Mouse (Mus musculus) midbrain, embryonic 11.5 days (tissue): ENCODE data around the gene Def8. TPM values are rescaled to one million over a fixed set of nuclear protein-coding genes. Genes with fewer than 3 reads are reported as not detected.
A peak's percentile ranks its signal among the peaks of the same experiment; 100 is the strongest.

Experiments
- ATAC-seq: fragments of 200-750 bp; cut with Nextera tagmentation; 2 replicates; pipeline ENCODE4 v1.8.0; 2017; ENCODE audit warnings: moderate TSS enrichment, moderate library complexity; ENCODE audit not compliant: low FRiP score
- DNase-seq: peaks from one replicate; pipeline ENCODE4 v3.0.0; 2015; ENCODE audit warnings: low spot score; ENCODE audit errors: missing footprints
- H3K27ac ChIP-seq: fragments of 300-500 bp; sonication (generic); 2 replicates; pipeline ENCODE4 v1.5.1; 2014; ENCODE audit warnings: low read depth, low read length
- H3K27me3 ChIP-seq: fragments of 300-500 bp; sonication (generic); 2 replicates; pipeline ENCODE4 v1.6.1; 2014; ENCODE audit warnings: mild to moderate bottlenecking, low read length, moderate library complexity, mixed read lengths; ENCODE audit not compliant: control insufficient read depth, insufficient read depth
- H3K36me3 ChIP-seq: fragments of 300-500 bp; sonication (generic); 2 replicates; pipeline ENCODE4 v1.6.1; 2014; ENCODE audit warnings: mild to moderate bottlenecking, low read length, moderate library complexity, mixed read lengths; ENCODE audit not compliant: control insufficient read depth, insufficient read depth
- H3K4me1 ChIP-seq: fragments of 300-500 bp; sonication (generic); 2 replicates; pipeline ENCODE4 v1.6.1; 2014; ENCODE audit warnings: low read length; ENCODE audit not compliant: control insufficient read depth, insufficient read depth
- H3K4me2 ChIP-seq: fragments of 300-500 bp; sonication (generic); 2 replicates; pipeline ENCODE4 v1.6.1; 2014; ENCODE audit warnings: mild to moderate bottlenecking, moderate library complexity
- H3K4me3 ChIP-seq: fragments of 300-500 bp; sonication (generic); 2 replicates; pipeline ENCODE4 v1.5.1; 2014; ENCODE audit warnings: low read depth, low read length
- H3K9ac ChIP-seq: fragments of 300-500 bp; sonication (generic); 2 replicates; pipeline ENCODE4 v1.6.1; 2014; ENCODE audit warnings: low read length
- H3K9me3 ChIP-seq: fragments of 300-500 bp; sonication (generic); 2 replicates; pipeline ENCODE4 v1.6.1; 2016; ENCODE audit warnings: low read length; ENCODE audit not compliant: control insufficient read depth
- WGBS: fragments of 180-500 bp; shearing (Covaris S2); extraction: QIAGEN DNeasy Blood & Tissue Kit; methylation state at CpG from one replicate; pipeline ENCODE4 v1.1.7; 2014; 5-methylcytosine and 5-hydroxymethylcytosine counted together
- polyA plus RNA-seq: library from polyadenylated mRNA; unstranded; fragments of >200 nt; fragmentation: Nextera tagmentation; extraction: Ambion mirVana; gene quantifications from 2 replicates; pipeline ENCODE4 v1.2.1, GENCODE M21; 2014

Gene Def8
- 35.3 and 35.5 TPM in 2 replicates for polyA plus RNA-seq

GRCm38 (mm10) chr8:123423441-123423840 is at the start of gene Def8:
Gene Def8, plus strand, starts transcription at chr8:123423527.
- no peak within 1 kb of the TSS for H3K27ac ChIP-seq
- no peak within 1 kb of the TSS for H3K9ac ChIP-seq
- no peaks in the 10 kb centered on the region for H3K4me1 ChIP-seq
- H3K4me2 ChIP-seq = no peak within 1 kb of the TSS
- H3K4me3 ChIP-seq = no peak within 1 kb of the TSS
- peak; percentile 65 for DNase-seq
- 83% methylated on average over 7 of the region's 7 CpGs for WGBS
- no peaks in the 10 kb centered on the region for H3K27me3 ChIP-seq
- H3K36me3 ChIP-seq = peaks cover 15% of the 10 kb centered on the region
- ATAC-seq = no peak
- peaks cover 15% of the 10 kb centered on the region for H3K9me3 ChIP-seq

DNA sequence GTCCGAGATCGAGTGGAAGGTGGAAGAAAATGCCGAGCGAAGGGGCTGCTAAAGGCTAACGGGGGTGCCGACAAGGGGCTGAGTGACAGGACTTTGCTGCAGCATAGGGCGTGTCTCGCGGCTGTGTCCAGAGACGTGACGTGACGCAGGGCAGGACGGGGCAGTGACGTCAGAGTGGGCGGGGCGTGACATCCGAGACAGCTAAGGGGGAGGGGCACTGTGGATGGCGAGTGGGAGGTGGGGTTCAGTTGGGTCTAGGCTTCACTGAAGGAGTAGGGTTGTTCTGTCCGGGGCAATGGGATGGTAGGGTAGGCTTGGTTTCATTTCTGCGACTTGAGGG is 49.1 kb upstream of the Def8 start:
- peak overlapping the region; percentile 78 for H3K4me2 ChIP-seq
- DNase-seq (peak; percentile 99), ATAC-seq (peak; percentile 85)
- peaks cover 9% of the 10 kb centered on the region for H3K4me1 ChIP-seq
- WGBS = under 1% methylated on average over 20 of the region's 20 CpGs
- H3K9me3 ChIP-seq = no peaks in the 10 kb centered on the region
- H3K27me3 ChIP-seq = no peaks in the 10 kb centered on the region
- no peaks in the 10 kb centered on the region for H3K36me3 ChIP-seq
- peak overlapping the region; percentile 89 for H3K27ac ChIP-seq
- peak overlapping the region; percentile 75 for H3K9ac ChIP-seq
- H3K4me3 ChIP-seq = peak overlapping the region; percentile 80

DNA sequence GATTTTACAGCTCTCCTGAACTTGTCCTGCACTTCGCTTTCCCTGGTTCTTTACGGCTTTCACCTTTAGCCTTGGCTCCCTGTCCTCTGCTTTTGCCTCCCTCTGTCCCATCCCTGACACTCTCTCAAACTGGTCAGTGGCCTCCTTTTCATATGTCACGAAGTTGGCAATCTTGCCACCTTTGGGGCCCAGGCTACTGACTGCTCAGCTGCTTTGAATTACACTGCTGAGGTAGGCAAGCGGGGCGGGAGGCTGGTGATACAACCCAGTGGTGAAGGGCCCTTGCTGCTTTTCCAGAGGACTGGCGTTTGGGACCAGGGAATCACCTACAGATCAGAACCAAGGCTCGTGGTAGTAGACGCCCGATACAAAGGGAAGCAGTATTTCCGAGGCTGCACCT is 47.6 kb upstream of the Def8 start:
- no peaks in the 10 kb centered on the region for H3K9me3 ChIP-seq
- ATAC-seq (no peak), DNase-seq (no peak)
- no peak overlapping the region for H3K9ac ChIP-seq
- H3K36me3 ChIP-seq = no peaks in the 10 kb centered on the region
- H3K27me3 ChIP-seq = no peaks in the 10 kb centered on the region
- 88% methylated on average over 10 of the region's 10 CpGs for WGBS
- no peak overlapping the region for H3K4me2 ChIP-seq
- H3K4me1 ChIP-seq = peaks cover 9% of the 10 kb centered on the region
- H3K27ac ChIP-seq = no peak overlapping the region; the same call in 1 of the 2 replicates
- H3K4me3 ChIP-seq = no peak overlapping the region

DNA sequence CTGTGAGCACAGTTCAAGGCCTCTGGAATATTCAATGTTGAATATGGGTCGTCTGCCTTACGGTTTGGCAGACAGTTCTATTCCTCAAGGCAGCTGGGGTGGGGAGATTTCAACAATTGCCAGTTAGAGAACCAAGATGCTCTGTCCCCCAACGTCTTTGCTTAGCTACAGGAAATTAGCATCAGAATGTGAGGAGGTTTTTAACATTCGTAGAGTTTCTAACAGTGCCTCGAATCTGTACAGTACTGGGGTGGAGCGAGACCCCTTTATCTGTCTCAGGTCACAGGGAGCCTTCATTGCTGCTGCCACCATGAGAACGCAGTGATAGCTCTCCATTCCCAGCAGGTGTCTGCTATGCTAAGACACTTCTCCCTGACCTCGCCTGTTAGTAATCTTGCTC is 47.2 kb upstream of the Def8 start:
- Histone ChIP-seq H3K4me3 (no peak overlapping the region), H3K4me2 (no peak overlapping the region), H3K27ac (no peak overlapping the region), H3K36me3 (no peaks in the 10 kb centered on the region), H3K9me3 (no peaks in the 10 kb centered on the region), H3K9ac (no peak overlapping the region), H3K27me3 (no peaks in the 10 kb centered on the region), H3K4me1 (peaks cover 9% of the 10 kb centered on the region)
- ATAC-seq (no peak), DNase-seq (no peak)
- 73% methylated on average over 8 of the region's 8 CpGs for WGBS

DNA sequence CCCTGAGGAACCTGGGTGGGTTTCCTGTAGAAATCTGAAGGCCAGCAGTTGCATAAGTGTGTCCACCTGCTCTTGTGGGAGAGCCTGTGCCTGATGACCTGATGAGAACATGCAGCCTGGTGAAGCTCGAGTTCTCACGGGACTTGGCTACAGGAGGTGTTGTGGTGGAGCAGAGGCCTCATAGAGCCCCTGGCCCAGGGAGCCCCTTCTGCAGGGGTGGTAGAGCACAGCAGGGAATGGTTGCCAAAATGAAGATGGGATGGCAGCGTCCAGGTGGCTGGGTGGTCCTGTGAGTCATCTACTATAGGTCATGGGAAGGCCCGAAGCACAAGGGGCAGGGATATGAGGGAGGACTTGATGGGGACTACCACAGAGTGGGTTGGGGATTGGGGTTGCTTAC is 41.6 kb upstream of the Def8 start:
- H3K4me2 ChIP-seq = no peak overlapping the region
- H3K27me3 ChIP-seq = no peaks in the 10 kb centered on the region
- no peaks in the 10 kb centered on the region for H3K4me1 ChIP-seq
- no peak overlapping the region for H3K4me3 ChIP-seq
- H3K27ac ChIP-seq = no peak overlapping the region
- ATAC-seq = no peak
- WGBS = 87% methylated on average over 4 of the region's 4 CpGs
- no peak for DNase-seq
- peaks cover 15% of the 10 kb centered on the region for H3K36me3 ChIP-seq
- no peaks in the 10 kb centered on the region for H3K9me3 ChIP-seq
- H3K9ac ChIP-seq = no peak overlapping the region

- no peak for DNase-seq
- H3K27ac ChIP-seq = no peak overlapping the region
- no peak for ATAC-seq
- H3K36me3 ChIP-seq = peaks cover 15% of the 10 kb centered on the region
- H3K4me1 ChIP-seq = no peaks in the 10 kb centered on the region
- no peak overlapping the region for H3K4me3 ChIP-seq
- H3K9ac ChIP-seq = no peak overlapping the region
- 94% methylated on average over 8 of the region's 8 CpGs for WGBS
- H3K9me3 ChIP-seq = no peaks in the 10 kb centered on the region
- H3K4me2 ChIP-seq = no peak overlapping the region
- H3K27me3 ChIP-seq = no peaks in the 10 kb centered on the region
Measured at GRCm38 (mm10) chr8:123382516-123382915, 40.8 kb upstream of the Def8 start.

DNA sequence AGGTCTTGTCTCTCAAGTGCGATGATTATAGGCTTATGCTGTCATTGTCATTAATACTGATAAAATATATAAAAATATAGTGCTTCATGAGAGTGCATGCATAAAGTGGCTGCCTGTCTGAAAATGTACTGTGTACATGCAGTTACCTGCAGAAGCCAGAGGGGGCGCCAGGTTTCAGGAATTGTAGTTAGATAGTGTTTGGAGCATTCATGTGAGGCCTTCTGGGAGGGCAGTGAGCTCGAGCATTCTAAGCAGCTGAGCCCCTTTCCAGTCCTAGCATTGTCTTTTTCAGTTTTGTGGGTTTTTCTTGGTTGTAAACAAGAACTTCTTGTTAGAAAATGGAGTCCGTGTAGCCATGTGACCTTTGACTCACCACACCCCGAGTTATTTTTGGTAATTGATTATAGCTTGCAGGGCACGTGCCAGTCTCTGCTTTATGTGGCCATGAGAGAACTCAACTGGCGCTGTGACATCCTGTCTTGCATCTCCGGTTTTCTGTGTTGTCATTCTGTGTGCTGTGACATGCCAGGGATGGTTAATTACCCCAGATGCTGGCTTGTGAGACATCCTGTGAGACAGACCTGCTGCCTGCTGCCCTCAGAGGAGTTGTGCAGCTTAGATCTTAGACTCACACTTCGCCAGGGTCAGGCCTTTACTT is 38.3 kb upstream of the Def8 start:
- Histone ChIP-seq H3K9me3 (no peaks in the 10 kb centered on the region), H3K36me3 (peaks cover 22% of the 10 kb centered on the region), H3K27me3 (no peaks in the 10 kb centered on the region), H3K4me3 (no peak overlapping the region), H3K4me2 (no peak overlapping the region), H3K27ac (no peak overlapping the region), H3K4me1 (no peaks in the 10 kb centered on the region), H3K9ac (no peak overlapping the region)
- WGBS = 77% methylated on average over 9 of the region's 9 CpGs
- DNase-seq (no peak), ATAC-seq (no peak)

GRCm38 (mm10) chr8:123387041-123387440 is 36.3 kb upstream of the Def8 start:
- Histone ChIP-seq H3K4me2 (no peak overlapping the region), H3K27ac (no peak overlapping the region), H3K36me3 (peaks cover 25% of the 10 kb centered on the region), H3K9me3 (no peaks in the 10 kb centered on the region), H3K27me3 (no peaks in the 10 kb centered on the region), H3K4me3 (no peak overlapping the region), H3K9ac (no peak overlapping the region), H3K4me1 (no peaks in the 10 kb centered on the region)
- no peak for ATAC-seq
- no peak for DNase-seq
- WGBS = 83% methylated on average over 3 of the region's 3 CpGs

- 93% methylated on average over 8 of the region's 8 CpGs for WGBS
- peaks cover 22% of the 10 kb centered on the region for H3K36me3 ChIP-seq
Measured at GRCm38 (mm10) chr8:123387801-123388200, 35.5 kb upstream of the Def8 start.

More at GRCm38 (mm10) chr8:123387801-123388200, 35.5 kb upstream of the Def8 start:
- Histone ChIP-seq H3K4me1 (no peaks in the 10 kb centered on the region), H3K9me3 (no peaks in the 10 kb centered on the region), H3K27ac (no peak overlapping the region), H3K4me3 (no peak overlapping the region), H3K9ac (no peak overlapping the region), H3K4me2 (no peak overlapping the region), H3K27me3 (no peaks in the 10 kb centered on the region)
- ATAC-seq (no peak), DNase-seq (no peak)
